Mouse (Mus musculus): ENCODE results near the gene Ypel2.

GRCm38 (mm10) chr11:87043052-87043451 lies 49.5 kb upstream of the Ypel2 start:
- TF ChIP-seq POLR2A (IDR thresholded peaks at IDR 0.05; ENCODE audit: borderline replicate concordance, control insufficient read depth, low read depth, low read length) (no peak), CTCF (IDR thresholded peaks at IDR 0.05; ENCODE audit: control insufficient read depth, insufficient read depth, low read length) (no peak)
